Mouse (Mus musculus): ENCODE measurements around the gene Kcnab2. TPM values are rescaled to one million over a fixed set of nuclear protein-coding genes. Genes with fewer than 3 reads are reported as not detected.

The Kcnab2 gene
- total and polyA plus RNA-seq, 3 experiments = 82.9 to 118 TPM; not detected in 1

- H3K27ac ChIP-seq (ENCODE audit: control insufficient read depth, low read depth, low read length) = no peak overlapping the region
- H3K36me3 ChIP-seq (ENCODE audit: control insufficient read depth in 1 of 2, insufficient read depth in 2 of 2, low read length in 2 of 2) = no peaks in the 10 kb centered on the region
- H3K79me2 ChIP-seq (ENCODE audit: control insufficient read depth, insufficient read depth, low read length, poor library complexity) = no peaks in the 10 kb centered on the region
- no peak for TF ChIP-seq POLR2A (IDR thresholded peaks at IDR 0.05; ENCODE audit: control insufficient read depth in 1 of 2, insufficient read depth in 1 of 2, low read depth in 1 of 2, low read length in 2 of 2, poor library complexity in 1 of 2)
- no peak for TF ChIP-seq USF2 (IDR thresholded peaks at IDR 0.05; ENCODE audit: borderline replicate concordance in 1 of 2, insufficient read depth in 1 of 2, low read depth in 1 of 2, low read length in 2 of 2)
- TF ChIP-seq ETS1 (IDR thresholded peaks at IDR 0.05; ENCODE audit: low read depth, low read length) = no peak
- TF ChIP-seq SIN3A (IDR thresholded peaks at IDR 0.05; ENCODE audit: low read length) = no peak
- no peak for TF ChIP-seq USF1 (IDR thresholded peaks at IDR 0.05; ENCODE audit: low read depth, low read length)
- TF ChIP-seq ELF1 (IDR thresholded peaks at IDR 0.05; ENCODE audit: low read depth, low read length) = no peak
- no peaks in the 10 kb centered on the region for H3K4me1 ChIP-seq (ENCODE audit: control insufficient read depth in 1 of 2, insufficient read depth in 2 of 2, low read length in 2 of 2)
- no peak overlapping the region for H3K4me3 ChIP-seq (ENCODE audit: control insufficient read depth in 1 of 2, insufficient read depth in 1 of 2, low read depth in 2 of 2, low read length in 2 of 2)
- H3K9ac ChIP-seq (ENCODE audit: control insufficient read depth, low read depth, low read length, poor library complexity, severe bottlenecking) = no peak overlapping the region
- no peak for DNase-seq (ENCODE audit: low read depth, low spot score)
- no peaks in the 10 kb centered on the region for H3K9me3 ChIP-seq (replicated peaks; ENCODE audit: insufficient read depth, low read length)
- H3K27me3 ChIP-seq (ENCODE audit: control insufficient read depth in 1 of 2, insufficient read depth in 2 of 2, low read length in 2 of 2) = no peaks in the 10 kb centered on the region
Observed at GRCm38 (mm10) chr4:152365228-152365627, 112.4 kb downstream of the Kcnab2 start.

- Histone ChIP-seq H3K9me3 (replicated peaks; ENCODE audit: insufficient read depth, low read length) (no peaks in the 10 kb centered on the region), H3K79me2 (ENCODE audit: control insufficient read depth, insufficient read depth, low read length, poor library complexity) (no peaks in the 10 kb centered on the region), H3K4me1 (ENCODE audit: control insufficient read depth in 1 of 2, insufficient read depth in 2 of 2, low read length in 2 of 2) (no peaks in the 10 kb centered on the region), H3K27me3 (ENCODE audit: control insufficient read depth in 1 of 2, insufficient read depth in 2 of 2, low read length in 2 of 2) (no peaks in the 10 kb centered on the region), H3K4me3 (ENCODE audit: control insufficient read depth in 1 of 2, insufficient read depth in 1 of 2, low read depth in 2 of 2, low read length in 2 of 2) (no peak overlapping the region), H3K9ac (ENCODE audit: control insufficient read depth, low read depth, low read length, poor library complexity, severe bottlenecking) (no peak overlapping the region), H3K36me3 (ENCODE audit: control insufficient read depth in 1 of 2, insufficient read depth in 2 of 2, low read length in 2 of 2) (no peaks in the 10 kb centered on the region), H3K27ac (ENCODE audit: control insufficient read depth, low read depth, low read length) (no peak overlapping the region)
- TF ChIP-seq SIN3A (IDR thresholded peaks at IDR 0.05; ENCODE audit: low read length) = no peak
- TF ChIP-seq NELFE (IDR thresholded peaks at IDR 0.05; ENCODE audit: low read depth, low read length) = no peak
- no peak for TF ChIP-seq CHD2 (IDR thresholded peaks at IDR 0.05; ENCODE audit: low read length)
- TF ChIP-seq MAFK (IDR thresholded peaks at IDR 0.05; ENCODE audit: borderline replicate concordance, low read depth, low read length) = no peak
- no peak for TF ChIP-seq ZC3H11A (IDR thresholded peaks at IDR 0.05; ENCODE audit: low read depth, low read length)
- no peak for TF ChIP-seq ZNF384 (IDR thresholded peaks at IDR 0.05; ENCODE audit: low read depth, low read length)
- TF ChIP-seq CTCF (IDR thresholded peaks at IDR 0.05 in 2 of 3, conservative IDR thresholded peaks at IDR 0.05 in 1 of 3; ENCODE audit: control insufficient read depth in 1 of 3, insufficient read depth in 1 of 3, low read depth in 2 of 3, low read length in 3 of 3, poor library complexity in 1 of 3, severe bottlenecking in 1 of 3) = no peak
- TF ChIP-seq POLR2AphosphoS2 (IDR thresholded peaks at IDR 0.05; ENCODE audit: low read length) = no peak
- TF ChIP-seq GABPA (IDR thresholded peaks at IDR 0.05; ENCODE audit: low read depth, low read length) = no peak
- TF ChIP-seq ETS1 (IDR thresholded peaks at IDR 0.05; ENCODE audit: low read depth, low read length) = no peak
- DNase-seq (ENCODE audit: low read depth, low spot score) = no peak
Observed at GRCm38 (mm10) chr4:152362180-152362579, 115.5 kb downstream of the Kcnab2 start.

DNA sequence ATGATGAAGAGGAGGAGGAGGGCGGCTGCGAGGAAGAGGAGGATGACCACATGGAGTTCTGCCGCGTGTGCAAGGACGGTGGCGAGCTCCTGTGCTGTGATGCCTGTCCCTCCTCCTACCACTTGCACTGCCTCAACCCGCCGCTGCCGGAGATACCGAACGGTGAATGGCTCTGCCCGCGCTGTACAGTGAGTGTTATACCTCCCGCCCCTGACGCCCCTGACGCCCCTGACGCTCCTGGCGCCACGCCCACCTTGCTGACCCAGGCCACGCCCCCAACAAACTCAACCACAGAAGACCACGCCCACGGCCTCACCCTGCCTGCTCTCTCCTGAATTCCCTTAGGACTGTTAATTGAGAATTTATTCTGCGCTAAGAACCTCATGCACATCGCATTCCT is 116.8 kb downstream of the Kcnab2 start:
- TF ChIP-seq CHD1 (IDR thresholded peaks at IDR 0.05; ENCODE audit: low read depth, low read length) = no peak
- TF ChIP-seq SMC3 (IDR thresholded peaks at IDR 0.05; ENCODE audit: low read depth, low read length) = no peak
- TF ChIP-seq POLR2AphosphoS2 (IDR thresholded peaks at IDR 0.05; ENCODE audit: low read length) = no peak
- TF ChIP-seq MAFK (IDR thresholded peaks at IDR 0.05; ENCODE audit: borderline replicate concordance, low read depth, low read length) = no peak
- TF ChIP-seq MXI1 (IDR thresholded peaks at IDR 0.05; ENCODE audit: low read depth, low read length) = no peak
- TF ChIP-seq KAT2A (conservative IDR thresholded peaks at IDR 0.05; ENCODE audit: low read depth, low read length) = no peak
- no peak for TF ChIP-seq NELFE (IDR thresholded peaks at IDR 0.05; ENCODE audit: low read depth, low read length)
- TF ChIP-seq CTCF (IDR thresholded peaks at IDR 0.05 in 2 of 3, conservative IDR thresholded peaks at IDR 0.05 in 1 of 3; ENCODE audit: control insufficient read depth in 1 of 3, insufficient read depth in 1 of 3, low read depth in 2 of 3, low read length in 3 of 3, poor library complexity in 1 of 3, severe bottlenecking in 1 of 3) = no peak
- TF ChIP-seq E2F4 (IDR thresholded peaks at IDR 0.05; ENCODE audit: borderline replicate concordance, low read depth, low read length) = no peak
- no peak for TF ChIP-seq TBP (IDR thresholded peaks at IDR 0.05; ENCODE audit: low read depth, low read length)
- TF ChIP-seq USF1 (IDR thresholded peaks at IDR 0.05; ENCODE audit: low read depth, low read length) = no peak
- TF ChIP-seq SIN3A (IDR thresholded peaks at IDR 0.05; ENCODE audit: low read length) = no peak
- no peak for TF ChIP-seq MAX (IDR thresholded peaks at IDR 0.05; ENCODE audit: low read length)
- no peak for TF ChIP-seq HCFC1 (IDR thresholded peaks at IDR 0.05; ENCODE audit: low read depth, low read length)
- no peaks in the 10 kb centered on the region for H3K79me2 ChIP-seq (ENCODE audit: control insufficient read depth, insufficient read depth, low read length, poor library complexity)
- no peak overlapping the region for H3K27ac ChIP-seq (ENCODE audit: control insufficient read depth, low read depth, low read length)
- H3K9ac ChIP-seq (ENCODE audit: control insufficient read depth, low read depth, low read length, poor library complexity, severe bottlenecking) = no peak overlapping the region
- H3K4me1 ChIP-seq (ENCODE audit: control insufficient read depth in 1 of 2, insufficient read depth in 2 of 2, low read length in 2 of 2) = no peaks in the 10 kb centered on the region
- H3K36me3 ChIP-seq (ENCODE audit: control insufficient read depth in 1 of 2, insufficient read depth in 2 of 2, low read length in 2 of 2) = no peaks in the 10 kb centered on the region
- no peak overlapping the region for H3K4me3 ChIP-seq (ENCODE audit: control insufficient read depth in 1 of 2, insufficient read depth in 1 of 2, low read depth in 2 of 2, low read length in 2 of 2)
- H3K9me3 ChIP-seq (replicated peaks; ENCODE audit: insufficient read depth, low read length) = no peaks in the 10 kb centered on the region
- DNase-seq (ENCODE audit: low read depth, low spot score) = no peak
- H3K27me3 ChIP-seq (ENCODE audit: control insufficient read depth in 1 of 2, insufficient read depth in 2 of 2, low read length in 2 of 2) = no peaks in the 10 kb centered on the region
